Mouse (Mus musculus): ENCODE measurements around the gene Stk11.

GRCm38 (mm10) chr10:80152873-80153260, 37.3 kb downstream of the Stk11 start:
- TF ChIP-seq CTCF (conservative IDR thresholded peaks at IDR 0.05; ENCODE audit: low read length) (no peak), POU5F1 (IDR thresholded peaks at IDR 0.05; ENCODE audit: borderline replicate concordance, low read length) (no peak), NANOG (IDR thresholded peaks at IDR 0.05; ENCODE audit: borderline replicate concordance, low read length) (no peak)

All from E14TG2a.4 (cell line).